Mouse (Mus musculus): ENCODE measurements around the gene Nrcam. TPM values are rescaled to one million over a fixed set of nuclear protein-coding genes. Genes with fewer than 3 reads are reported as not detected.
A peak's percentile ranks its signal among the peaks of the same experiment; 100 is the strongest.
"Not testable (repeated sequence)": the region's sequence is repeated elsewhere in the genome, so short reads cannot be mapped to it uniquely, and the experiment has no call there.

The Nrcam gene
- 100 to 1,000 TPM; 531 TPM for total RNA-seq (2021)

DNA sequence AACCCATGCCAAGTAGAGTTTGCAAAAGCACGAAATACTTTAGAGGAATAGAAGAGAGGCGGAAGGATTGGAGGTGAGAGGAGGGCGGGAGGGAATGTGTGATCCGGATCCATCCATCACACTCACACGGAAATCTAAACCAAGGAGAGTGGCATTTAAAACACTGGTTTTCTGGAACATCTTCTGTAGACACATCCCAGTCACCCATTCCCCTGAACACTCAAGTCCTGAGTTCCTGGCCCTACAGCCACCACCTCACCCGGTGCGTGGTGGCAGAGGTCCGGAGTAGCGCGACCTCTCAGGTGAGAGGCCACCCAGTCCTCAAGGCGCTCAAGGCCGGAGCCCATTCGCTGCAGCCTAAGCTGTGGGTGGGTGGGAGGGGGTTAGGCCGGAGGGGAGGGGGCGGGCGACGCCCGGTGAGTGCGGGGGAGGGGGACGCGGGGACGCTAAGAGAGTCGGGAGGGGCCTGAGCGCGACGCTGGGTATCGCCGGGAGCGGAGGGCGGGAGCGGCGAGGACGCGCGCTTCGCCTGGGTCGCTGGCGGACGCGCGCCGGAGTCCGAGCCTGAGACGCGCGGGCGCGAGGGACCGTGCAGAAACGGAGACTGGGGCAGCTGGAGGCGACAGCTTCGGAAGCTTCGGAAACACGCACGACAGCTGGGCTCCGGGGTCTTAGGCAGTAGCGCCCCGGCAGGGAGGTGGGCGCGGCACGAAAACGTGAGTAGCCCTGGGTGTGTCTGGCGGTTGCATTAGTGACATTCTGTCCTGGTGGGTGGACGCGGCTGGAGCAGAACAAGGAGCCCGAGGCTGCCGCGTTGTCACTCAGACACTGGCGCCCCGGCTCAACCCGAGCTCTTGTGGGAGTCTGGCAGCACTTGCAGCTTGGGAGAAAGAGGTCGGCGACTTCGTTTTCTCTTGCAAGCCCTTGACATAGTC is at the start of gene Nrcam:
Nrcam (plus strand) TSS at position 505 of the 935 bp plus-strand sequence.
- peak; percentile 76 for DNase-seq

DNA sequence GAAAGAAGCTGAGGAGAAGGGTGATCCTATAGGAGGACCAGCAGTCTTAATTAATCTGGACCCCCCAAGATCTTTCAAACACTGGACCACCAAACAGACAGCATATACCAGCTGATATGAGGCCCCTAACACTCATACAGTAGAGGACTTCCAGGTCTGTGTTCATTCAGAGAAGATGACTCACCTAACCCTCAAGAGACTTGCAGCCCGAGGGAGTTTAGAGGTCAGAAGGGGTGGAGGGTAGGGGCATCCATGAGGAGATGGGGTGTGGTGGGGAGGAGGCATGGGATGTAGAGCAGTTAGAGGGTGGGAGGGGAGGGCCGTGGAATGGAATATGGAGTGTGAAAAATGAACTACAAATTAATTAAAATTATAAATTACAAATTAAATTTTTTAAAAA is 48.5 kb upstream of the Nrcam start:
- DNase-seq: not testable (repeated sequence)

DNA sequence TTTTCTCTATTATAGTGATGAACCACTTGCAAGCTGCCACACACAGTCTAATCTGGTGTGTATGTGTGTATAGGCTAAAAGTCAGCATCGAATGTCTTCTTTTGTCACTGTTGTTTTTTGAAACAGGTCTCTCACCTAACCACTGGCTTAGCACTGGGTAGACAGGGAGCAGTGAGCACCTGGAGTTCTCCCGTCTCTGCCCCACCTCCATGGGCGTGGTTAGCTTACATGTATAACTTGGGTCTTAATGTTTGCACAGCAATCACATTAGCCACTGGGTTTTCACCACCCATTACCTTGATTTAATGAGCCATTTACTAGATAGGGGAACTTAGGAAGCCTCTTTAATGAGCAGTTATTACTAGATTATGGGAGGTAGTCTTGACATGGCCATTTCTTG is 47.2 kb upstream of the Nrcam start:
- no peak for DNase-seq

DNA sequence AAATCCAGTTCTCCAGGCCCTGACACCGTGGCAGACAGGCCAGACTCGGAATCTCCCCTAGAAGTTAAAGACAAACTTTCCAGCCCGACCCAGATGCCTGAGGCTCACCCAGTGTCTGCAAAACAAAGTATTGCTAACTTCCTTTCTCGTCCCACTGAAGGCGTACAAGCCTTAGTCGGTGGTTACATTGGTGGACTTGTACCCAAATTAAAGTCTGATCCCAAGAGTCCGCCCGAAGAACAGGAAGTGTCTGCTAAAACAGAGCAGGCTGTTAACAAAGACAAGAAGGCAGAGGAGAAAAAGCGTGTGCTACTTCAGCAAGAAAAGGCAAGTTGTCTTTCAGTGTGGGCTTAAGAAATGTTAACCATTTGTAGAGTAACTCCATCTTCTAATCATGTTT is 45.3 kb upstream of the Nrcam start:
- no peak for DNase-seq

DNA sequence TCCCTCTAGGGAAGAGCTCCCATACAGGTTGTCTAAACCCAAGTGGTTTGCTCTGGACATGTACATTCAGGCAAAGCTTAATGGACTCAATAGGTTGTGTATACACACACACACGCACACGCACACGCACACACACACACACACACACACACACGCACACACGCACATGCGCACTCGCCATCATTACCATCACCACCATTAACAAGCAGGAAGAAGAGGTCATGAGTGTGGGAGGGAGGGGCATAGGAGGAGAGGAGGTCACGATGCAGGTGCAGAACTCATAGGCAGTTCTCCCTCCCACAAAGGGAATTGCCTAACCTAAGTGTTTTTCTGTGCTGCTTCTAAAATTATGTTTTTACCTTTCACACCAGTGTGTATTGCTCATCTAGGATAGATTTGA is 41.7 kb upstream of the Nrcam start:
- no peak for DNase-seq

DNA sequence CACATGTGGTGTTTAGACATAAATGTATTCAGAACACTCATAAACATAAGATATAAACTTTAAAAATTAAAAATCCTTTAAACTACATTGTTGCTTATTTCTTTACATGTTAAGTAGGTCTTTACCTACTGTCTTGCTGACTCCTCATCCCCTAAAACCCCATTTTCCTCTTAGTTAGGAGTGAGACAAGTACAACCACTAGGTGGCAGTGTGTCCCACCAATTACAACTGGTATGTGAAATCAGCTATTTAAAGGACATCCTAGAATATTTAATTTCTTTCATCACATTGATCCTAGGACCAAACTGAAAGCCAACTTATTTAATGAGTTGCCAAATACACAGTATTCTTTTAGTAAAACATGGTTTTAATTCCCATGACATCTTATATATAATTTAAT is 36.4 kb upstream of the Nrcam start:
- peak in 1 of 2 experiments; percentile 47 for DNase-seq

DNA sequence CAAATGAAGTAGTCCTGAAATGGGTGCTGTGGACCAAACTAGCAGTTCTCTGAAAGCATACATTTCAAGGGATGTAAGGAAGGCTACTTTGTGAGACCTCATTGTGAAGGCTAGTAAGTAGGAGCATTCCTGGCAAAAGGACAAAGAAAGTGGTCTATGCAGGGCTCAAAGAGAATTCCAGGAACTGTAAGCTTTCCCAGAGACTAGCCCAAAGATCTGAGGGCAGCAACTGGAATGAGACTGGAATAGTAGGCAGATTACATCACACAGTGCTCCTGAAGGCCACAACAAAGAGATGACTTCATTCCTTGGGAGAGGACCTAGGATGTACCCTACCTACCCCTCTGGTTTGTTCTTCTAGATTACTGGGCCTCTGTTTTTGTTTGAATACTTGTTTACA is 27.9 kb upstream of the Nrcam start:
- DNase-seq: no peak

DNA sequence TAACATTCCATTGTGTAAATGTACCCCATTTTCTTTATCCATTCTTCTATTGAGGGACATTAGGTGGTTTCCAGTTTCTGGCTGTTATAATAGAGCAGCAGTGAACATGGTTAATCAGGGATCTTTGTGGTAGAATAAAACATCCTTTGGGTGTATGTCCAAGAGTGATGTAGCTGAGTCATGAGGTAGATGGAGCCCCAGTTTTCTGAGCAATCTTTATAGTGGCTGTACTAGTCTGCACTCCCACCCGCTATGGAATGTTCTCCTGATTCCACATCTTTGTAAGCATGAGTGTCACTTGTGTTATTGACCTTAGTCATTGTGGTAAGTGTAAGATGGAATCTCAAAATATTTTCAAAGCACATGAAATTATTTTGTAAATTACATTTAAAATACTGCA is 24.7 kb upstream of the Nrcam start:
- no peak for DNase-seq

DNA sequence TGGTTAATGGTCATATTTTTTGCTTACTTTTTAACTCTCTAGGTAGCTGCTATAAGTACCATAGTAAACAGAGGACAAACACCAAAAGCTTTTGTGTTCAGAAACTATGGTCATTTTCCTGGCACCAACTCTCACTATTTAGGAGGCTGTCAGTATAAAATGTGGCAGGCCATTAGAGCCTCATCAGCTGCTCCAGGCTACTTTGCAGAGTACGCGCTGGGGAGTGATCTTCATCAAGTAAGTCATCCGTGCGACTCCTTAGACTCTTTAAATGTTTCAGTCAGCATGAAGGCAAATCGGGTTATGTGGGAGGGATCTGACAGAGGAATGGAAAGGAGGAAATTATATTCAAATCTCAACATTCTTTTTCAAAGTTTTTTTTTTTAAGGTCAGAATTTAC is 23.8 kb upstream of the Nrcam start:
- DNase-seq: no peak

DNA sequence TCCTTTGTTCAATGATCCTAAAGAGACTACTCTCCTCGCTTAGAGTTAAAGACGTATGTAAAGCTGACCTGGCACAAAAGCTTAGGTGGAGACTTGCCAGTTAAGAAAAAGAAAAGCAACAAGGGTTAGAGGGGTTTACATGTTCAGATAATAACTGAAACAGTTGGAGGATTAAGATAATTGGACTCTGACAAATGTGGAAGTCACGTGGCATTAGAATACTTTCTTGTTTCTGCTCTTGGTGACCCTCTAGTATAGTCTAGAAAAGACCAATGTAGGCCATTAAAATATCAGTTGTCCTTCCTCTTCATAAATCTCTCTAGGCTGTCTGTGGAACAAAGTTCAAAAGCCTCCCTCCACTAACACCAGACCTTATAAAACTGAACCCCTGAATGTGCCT is 20.5 kb upstream of the Nrcam start:
- DNase-seq: no peak

DNA sequence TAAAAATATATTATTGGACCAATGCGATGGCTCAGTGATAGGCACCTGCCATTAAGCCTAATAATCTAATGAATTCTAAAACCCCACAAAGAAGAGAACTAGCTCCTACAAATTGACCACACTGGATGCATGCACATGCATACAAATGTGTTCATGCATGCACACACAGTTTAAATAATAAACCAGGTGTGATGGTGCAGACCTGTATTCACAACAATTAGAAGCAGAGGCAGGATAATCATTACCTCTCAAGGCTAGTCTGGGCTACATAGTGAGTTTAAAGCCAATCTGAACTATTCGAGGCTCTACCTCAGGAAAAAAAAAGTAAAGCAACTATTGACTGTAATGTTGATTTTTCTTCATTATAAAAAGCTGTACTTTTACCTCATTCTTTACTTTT is 13.5 kb upstream of the Nrcam start:
- DNase-seq: no peak

DNA sequence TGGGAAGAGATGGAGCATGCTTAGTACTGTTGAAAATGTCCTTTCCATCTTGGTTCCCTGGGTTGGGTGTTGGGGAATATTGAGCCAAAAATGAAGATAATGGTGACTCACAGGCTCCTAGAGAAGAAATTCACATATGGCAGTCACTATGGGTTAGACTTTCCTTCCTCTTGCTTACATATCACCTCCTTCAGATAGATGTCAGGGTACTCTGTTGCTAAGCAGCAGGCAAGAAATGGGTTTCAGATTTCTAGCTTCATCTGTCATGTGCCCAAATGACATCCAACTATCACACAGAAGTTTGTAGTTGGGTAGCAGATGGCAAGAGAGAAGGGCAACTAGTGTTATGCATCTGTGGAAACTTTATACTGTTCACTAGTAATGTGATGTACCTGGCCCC is 3.6 kb upstream of the Nrcam start:
- DNase-seq: no peak

DNA sequence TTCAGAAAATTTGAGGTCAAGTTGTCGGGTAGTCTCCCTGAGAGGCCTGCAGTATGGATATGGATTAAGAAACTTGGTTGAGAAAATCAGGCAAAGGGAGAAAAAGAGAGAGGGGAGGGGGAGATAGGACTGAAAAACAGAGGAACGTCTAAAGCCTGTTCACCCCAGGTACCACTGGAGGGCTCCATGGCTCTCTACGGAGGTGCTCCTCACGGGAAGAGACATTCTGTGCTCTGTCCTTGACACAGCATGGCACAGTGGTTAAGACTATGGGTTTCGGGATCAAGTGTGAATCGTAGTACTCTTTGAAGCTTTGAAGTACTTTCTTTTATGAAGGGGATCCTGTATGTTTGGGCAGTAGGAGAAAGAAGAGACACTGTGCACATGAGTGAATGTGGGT is 1.2 kb upstream of the Nrcam start:
- no peak for DNase-seq

DNA sequence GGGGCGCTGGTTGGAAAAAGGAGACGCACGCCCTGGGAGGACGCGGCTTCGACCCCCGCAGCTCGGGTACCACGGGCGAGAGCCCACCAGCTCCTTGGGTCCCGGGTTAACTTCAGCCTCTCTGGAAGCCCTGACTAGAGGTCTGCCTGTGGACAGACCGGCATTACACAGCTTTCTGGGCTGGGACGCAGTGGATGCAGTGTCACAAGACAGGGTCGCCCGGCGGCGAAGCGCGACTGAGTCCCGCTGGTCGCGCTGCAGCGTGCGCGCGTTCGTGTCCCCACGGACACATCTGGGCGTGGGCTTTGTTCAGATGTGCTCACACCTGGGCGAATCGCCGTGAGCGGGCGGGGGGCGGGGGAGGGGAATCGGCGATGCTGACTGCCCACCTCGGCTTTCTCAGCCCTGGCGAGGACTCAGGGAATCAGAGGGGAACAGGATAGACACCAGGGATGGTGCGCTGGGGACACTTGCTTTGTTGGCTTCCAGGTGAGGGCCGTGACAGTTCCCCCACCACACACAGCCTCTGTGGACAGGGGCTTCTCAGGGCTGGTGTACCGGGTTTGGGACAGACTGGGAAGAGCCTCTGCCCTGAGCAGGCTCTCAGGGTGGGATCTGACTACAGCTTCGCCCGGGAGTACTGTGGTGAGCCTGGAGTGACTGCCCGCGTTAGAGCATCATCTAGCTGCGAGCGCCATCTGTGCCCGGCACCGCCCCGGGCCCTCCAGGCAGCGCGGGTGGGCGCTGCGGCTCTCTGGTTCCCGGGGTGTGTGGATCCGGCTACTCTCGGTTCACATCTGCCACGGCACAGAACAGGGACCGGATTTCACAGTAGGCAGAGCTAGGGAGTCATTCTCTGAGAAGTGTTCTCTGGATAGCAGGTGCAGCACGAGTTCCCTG is 881 bp downstream of the Nrcam start:
- DNase-seq: peak; percentile 71 to 79

DNA sequence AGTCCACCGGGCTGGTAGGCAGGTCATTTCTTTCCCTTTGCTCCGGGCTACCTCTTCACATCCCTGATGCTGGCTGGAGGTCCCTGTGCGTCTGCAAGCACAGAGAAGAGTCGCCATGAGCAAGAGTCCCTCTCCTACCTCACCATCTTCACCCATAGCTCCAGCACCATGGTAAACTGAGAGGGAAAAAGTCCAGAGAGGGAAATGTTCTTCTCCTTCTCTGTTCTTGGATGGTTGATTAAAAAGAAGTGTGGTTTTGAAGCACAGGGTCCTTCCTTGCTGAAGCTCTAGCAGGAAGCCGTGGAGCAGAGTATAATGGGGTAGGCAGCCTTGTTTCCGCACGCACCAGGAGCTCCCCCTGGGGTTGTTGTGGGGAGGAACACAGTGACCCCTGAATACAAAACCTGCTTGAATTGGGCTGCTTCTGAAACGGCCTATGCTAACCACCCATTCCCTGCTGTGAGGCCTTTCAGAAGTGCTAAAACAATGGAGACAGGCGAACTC is 1.6 kb downstream of the Nrcam start:
- peak; percentile 28 to 35 for DNase-seq

DNA sequence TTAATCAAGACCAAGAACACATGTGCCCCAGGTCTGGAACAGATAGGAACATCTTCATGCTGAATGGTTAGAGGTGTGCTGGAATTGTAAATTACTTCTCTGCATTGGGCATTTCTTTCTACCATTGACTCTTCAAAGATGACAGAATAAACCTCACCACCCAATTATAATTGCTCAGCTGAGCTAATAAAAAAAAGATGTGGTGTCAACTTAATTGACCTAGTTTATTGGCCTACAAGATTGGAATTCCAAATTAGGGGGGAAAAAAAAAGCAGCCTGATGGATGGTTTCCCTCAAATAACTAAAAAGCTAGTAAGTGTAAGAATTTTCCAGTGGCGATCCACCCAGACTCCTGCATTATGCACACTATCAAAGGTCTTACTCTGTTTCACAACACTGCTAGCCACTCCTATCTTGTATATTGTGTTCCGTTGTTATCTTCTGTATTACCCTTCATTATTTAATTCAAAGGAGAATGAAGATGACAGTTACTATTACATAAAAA is 8.5 kb downstream of the Nrcam start:
- DNase-seq: no peak

DNA sequence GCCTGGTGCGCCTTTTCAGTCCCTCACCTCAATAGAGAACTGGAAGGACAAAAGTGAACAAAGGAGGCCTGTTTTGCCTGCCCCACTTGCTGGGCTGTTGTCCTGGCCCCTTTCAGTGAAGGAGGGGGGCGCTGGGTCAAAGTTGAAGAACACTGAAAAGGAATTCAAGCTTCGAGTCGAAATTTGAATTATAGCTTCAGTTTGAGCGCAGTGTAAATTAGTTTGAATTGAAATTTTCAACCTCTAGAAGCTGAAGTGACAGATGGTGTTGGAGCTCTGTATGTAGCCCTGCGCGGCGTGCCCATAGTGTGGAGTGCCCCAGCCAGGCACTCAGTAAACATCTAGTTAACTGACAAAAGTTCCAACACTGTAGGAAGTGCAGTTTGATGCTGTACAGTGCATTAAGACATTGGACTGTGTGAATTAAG is 9.5 kb downstream of the Nrcam start:
- DNase-seq: no peak

DNA sequence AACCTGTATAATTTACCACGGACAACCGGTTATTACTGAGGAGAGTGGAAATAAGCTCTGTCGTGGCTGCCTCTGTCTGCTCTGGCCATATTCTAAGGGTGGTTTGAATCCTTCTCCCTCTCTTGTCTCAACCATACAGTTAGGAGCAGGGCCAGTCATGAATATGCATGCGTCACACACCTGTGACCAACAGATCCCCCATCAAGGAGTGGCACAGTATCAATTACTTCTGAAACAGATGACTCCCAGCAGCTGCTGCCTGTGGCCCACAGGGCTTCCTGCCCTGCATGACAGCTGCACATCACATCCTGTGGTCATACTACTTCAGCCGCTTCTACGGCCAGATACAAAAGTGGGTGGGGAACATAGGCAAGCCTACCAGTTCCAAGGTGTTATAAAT is 15.4 kb downstream of the Nrcam start:
- DNase-seq: no peak

DNA sequence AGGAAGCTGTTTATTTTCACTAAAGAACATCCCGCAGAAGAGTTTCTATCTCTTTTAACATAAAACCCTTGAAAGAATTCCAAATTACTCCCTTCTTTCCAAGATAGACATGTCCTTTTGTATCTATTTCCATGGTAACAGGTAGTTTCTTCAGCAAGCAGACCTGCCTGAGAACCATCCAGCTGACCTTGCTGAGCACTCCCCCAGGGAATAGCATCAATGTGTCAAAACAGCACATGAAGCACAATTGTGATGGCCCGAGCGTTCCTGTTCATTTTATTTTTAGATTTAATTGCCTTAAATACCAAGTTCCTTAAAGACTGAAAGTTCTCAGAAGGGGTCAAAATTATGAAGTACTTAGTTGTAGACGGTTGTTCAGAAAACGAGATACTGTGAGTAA is 16.6 kb downstream of the Nrcam start:
- DNase-seq: no peak

DNA sequence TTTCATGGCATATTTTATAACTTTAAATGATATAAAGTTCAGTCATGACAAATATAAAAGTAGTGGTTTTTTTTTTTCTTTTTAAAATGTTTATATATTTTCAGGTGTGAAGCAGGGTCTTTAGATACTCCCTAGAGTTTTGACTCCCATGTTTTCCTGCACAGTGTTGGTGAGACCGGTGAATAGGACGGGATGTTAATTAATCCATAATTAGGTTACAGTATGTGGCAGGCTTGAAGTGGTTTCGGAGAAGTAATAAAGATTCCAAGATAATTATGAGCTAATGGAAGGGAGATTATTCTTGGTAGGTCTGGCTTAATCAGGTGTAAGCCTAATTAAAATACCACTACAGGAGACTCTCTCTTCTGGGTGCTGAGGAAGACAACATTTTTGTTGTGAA is 17.5 kb downstream of the Nrcam start:
- DNase-seq: no peak

DNA sequence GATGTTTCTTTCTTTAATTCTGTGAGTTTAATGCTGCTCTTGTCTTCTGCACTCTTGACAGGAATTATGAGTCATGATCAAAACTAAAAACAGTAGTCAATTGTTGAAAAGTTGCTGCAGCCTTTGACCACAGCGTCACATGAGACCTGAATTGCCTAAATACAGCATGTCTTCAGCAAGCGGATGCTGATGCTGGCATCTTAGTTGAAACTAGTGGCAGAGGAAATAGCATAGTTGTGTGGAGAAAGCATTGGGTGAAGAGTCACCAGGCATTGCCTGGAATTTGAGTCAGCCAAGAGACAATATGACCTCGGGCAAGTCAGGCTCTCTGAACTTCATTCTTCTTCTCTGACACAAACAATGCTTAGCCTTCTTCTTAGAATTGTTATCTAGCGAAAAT is 26.4 kb downstream of the Nrcam start:
- DNase-seq: no peak

DNA sequence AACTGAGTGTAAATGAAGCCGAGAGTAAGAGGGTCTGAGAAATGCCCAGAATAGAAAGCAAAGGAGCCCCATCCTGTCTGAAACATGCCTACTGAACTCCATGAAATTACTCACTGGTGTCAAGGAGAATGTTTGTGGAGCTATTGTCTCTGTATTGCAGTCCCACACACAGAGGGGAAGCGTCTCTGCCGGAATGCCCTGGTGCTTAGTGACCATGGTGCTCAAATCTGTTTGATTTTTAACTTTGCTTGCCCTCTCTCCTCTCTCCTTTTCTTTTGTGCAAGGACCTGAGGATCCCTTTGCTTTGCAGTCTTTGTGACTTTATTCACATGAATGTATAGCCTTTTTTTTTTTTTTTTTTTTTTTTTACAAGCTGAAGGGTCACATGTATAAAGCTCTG is 28.8 kb downstream of the Nrcam start:
- no peak for DNase-seq

DNA sequence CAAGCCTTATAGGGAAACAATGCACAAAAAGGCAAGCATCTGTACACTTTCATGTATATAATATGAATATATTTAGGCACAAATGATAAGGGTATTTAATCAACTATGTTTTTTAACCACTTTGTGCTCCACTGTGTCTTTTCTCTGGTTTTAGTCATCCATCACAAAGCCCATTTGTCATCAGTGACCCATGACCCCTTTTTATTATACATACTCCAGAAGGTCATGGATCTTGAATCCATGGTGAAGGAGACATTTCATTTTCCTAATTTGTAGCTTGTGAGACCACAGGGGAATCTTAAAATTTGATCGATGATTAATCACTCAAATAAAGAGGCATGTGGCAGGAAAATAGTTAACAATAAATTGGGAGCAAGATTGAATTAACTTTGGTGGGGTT is 29.2 kb downstream of the Nrcam start:
- no peak for DNase-seq

All from layer of hippocampus, postnatal 36 days (tissue).